In genomic region chr8:119352977-119353658, GRCm38 (mm10) we compare ENCODE assay signal across 15 mouse cellular contexts. TPM values are rescaled to one million over a fixed set of nuclear protein-coding genes. Genes with fewer than 3 reads are reported as not detected.
DNase-seq lines count a peak whose midpoint lies in the region; ATAC-seq and TF ChIP-seq lines count a peak whose summit lies in the region.
"Had no signal": no experiment of that assay in that cellular context is flagged by ENCODE, and none has a peak within 500 bp of the region (broad histone marks: within the 10 kb centered on the region; RNA-seq: fewer than 3 reads in every experiment).

No protein-coding gene starts in this region.

- no peak for TF ChIP-seq POLR2A in cerebellum, adult 2 months (IDR thresholded peaks at IDR 0.05; ENCODE audit: borderline replicate concordance, insufficient read depth, low read length)

- H3K27me3 ChIP-seq in cerebellum, adult 2 months (ENCODE audit: control insufficient read depth, insufficient read depth, low read length), result no peaks in the 10 kb centered on the region
- H3K27me3 ChIP-seq in liver, embryonic 16.5 days (ENCODE audit: control insufficient read depth, insufficient read depth, low read depth, low read length), result no peaks in the 10 kb centered on the region
- H3K27me3 ChIP-seq in midbrain, postnatal 0 days (ENCODE audit: insufficient read depth, low read length), result no peaks in the 10 kb centered on the region
- H3K27me3 ChIP-seq: embryonic facial prominence, embryonic 15.5 days had no signal

- intact Hi-C loops in gastrocnemius, postnatal 14 days (cut with DNase I; ENCODE audit: low total_unique reads), result no loop called here
- intact Hi-C loops in left cerebral cortex, postnatal 10 days (cut with DNase I), result no loop called here

- ATAC-seq in liver, embryonic 16.5 days (ENCODE audit: low read depth), result peak; percentile 52
- ATAC-seq in midbrain, postnatal 0 days (ENCODE audit: low FRiP score), result no peak
- ATAC-seq: forebrain, embryonic 16.5 days had no signal

- no peak overlapping the region for H3K4me3 ChIP-seq in cerebellum, adult 2 months (replicated peaks; ENCODE audit: insufficient read depth, low read depth, low read length)
- H3K4me3 ChIP-seq in liver, embryonic 16.5 days (ENCODE audit: low read depth, low read length), result no peak overlapping the region
- H3K4me3 ChIP-seq in midbrain, postnatal 0 days (ENCODE audit: low read depth, low read length), result no peak overlapping the region
- H3K4me3 ChIP-seq: embryonic facial prominence, embryonic 15.5 days had no signal

- H3K4me1 ChIP-seq in cerebellum, adult 2 months (ENCODE audit: control insufficient read depth, insufficient read depth, low read length), result peaks cover 6% of the 10 kb centered on the region; the same call in 1 of the 2 replicates
- peaks cover 13% of the 10 kb centered on the region for H3K4me1 ChIP-seq in liver, embryonic 16.5 days (ENCODE audit: control insufficient read depth, low read depth, low read length)
- H3K4me1 ChIP-seq in midbrain, postnatal 0 days (ENCODE audit: insufficient read depth, low read length), result no peaks in the 10 kb centered on the region
- H3K4me1 ChIP-seq: embryonic facial prominence, embryonic 15.5 days had no signal

- WGBS in cerebellum, adult 2 months, result 24% methylated on average over 10 of the region's 10 CpGs
- WGBS in liver, embryonic 16.5 days (ENCODE audit: insufficient replicate concordance), result 28% methylated on average over 10 of the region's 10 CpGs
- WGBS in midbrain, postnatal 0 days, result 78% methylated on average over 10 of the region's 10 CpGs

- no peak overlapping the region for H3K4me2 ChIP-seq in liver, embryonic 16.5 days (ENCODE audit: low read depth, low read length)
- no peak overlapping the region for H3K4me2 ChIP-seq in midbrain, postnatal 0 days (ENCODE audit: low read depth, low read length, poor library complexity, severe bottlenecking)
- H3K4me2 ChIP-seq: embryonic facial prominence, embryonic 15.5 days; midbrain, embryonic 11.5 days had no signal

- H3K9ac ChIP-seq in liver, embryonic 16.5 days (ENCODE audit: low read depth, low read length), result no peak overlapping the region
- no peak overlapping the region for H3K9ac ChIP-seq in midbrain, postnatal 0 days (replicated peaks; ENCODE audit: low read length, poor library complexity, severe bottlenecking)
- H3K9ac ChIP-seq: embryonic facial prominence, embryonic 15.5 days had no signal

- peaks cover 13% of the 10 kb centered on the region for H3K36me3 ChIP-seq in liver, embryonic 16.5 days (ENCODE audit: control insufficient read depth, insufficient read depth)
- H3K36me3 ChIP-seq in midbrain, postnatal 0 days (ENCODE audit: insufficient read depth, low read length), result peaks cover 21% of the 10 kb centered on the region

- H3K9me3 ChIP-seq in liver, embryonic 16.5 days (replicated peaks; ENCODE audit: control insufficient read depth, low read length), result no peaks in the 10 kb centered on the region
- no peaks in the 10 kb centered on the region for H3K9me3 ChIP-seq in midbrain, postnatal 0 days (ENCODE audit: low read length)
- H3K9me3 ChIP-seq: embryonic facial prominence, embryonic 15.5 days had no signal

- DNase-seq in cerebellum, adult 2 months, result peak; percentile 40 to 57
- DNase-seq in cerebellum, adult 8-10 months, result no peak
- peak; percentile 35 for DNase-seq in CD4-positive helper T cell, adult 2 months (ENCODE audit: low read depth, low spot score)
- peak; percentile 53 to 68 for DNase-seq in cerebellum, postnatal 14 days
- no peak for DNase-seq in midbrain, postnatal 0 days (ENCODE audit: low spot score)
- DNase-seq in gastrocnemius, postnatal 14 days, result no peak
- no peak for DNase-seq in left cerebral cortex, postnatal 10 days (ENCODE audit: extremely low spot score in 1 of 2, low spot score in 2 of 2)
- DNase-seq: adrenal gland, adult 2 months; heart, adult 18-20 months; heart, postnatal 14 days; kidney, postnatal 14 days had no signal

- TF ChIP-seq CTCF in cerebellum, adult 2 months (IDR thresholded peaks at IDR 0.05; ENCODE audit: borderline replicate concordance, insufficient read depth, low read depth, low read length), result no peak
- TF ChIP-seq CTCF in midbrain, postnatal 0 days (IDR thresholded peaks at IDR 0.05), result no peak

- no peak overlapping the region for H3K27ac ChIP-seq in cerebellum, adult 2 months (ENCODE audit: insufficient read depth, low read length)
- H3K27ac ChIP-seq in liver, embryonic 16.5 days (ENCODE audit: low read length), result no peak overlapping the region
- H3K27ac ChIP-seq in midbrain, postnatal 0 days (ENCODE audit: low read depth, low read length), result no peak overlapping the region
- H3K27ac ChIP-seq: embryonic facial prominence, embryonic 15.5 days had no signal

RNA-seq across cellular contexts. Expression of gene Hsbp1, which starts 8.8 kb away (rescaled TPM):
- 323 and 343 TPM in 2 replicates for polyA plus RNA-seq in cerebellum, adult 2 months (2012; rRNA removed)
- polyA plus RNA-seq in liver, embryonic 16.5 days (2015; fragmentation: Nextera tagmentation; extraction: Ambion mirVana), result 82.7 and 86.9 TPM in 2 replicates
- total RNA-seq in midbrain, postnatal 0 days (2014; rRNA removed), result 428 and 445 TPM in 2 replicates
- polyA plus RNA-seq in midbrain, postnatal 0 days (2015; fragmentation: Nextera tagmentation; extraction: Ambion mirVana), result 1,211 and 1,230 TPM in 2 replicates
- 100 to 1,000 TPM; 158 to 164 TPM for total RNA-seq in gastrocnemius, postnatal 14 days (2021)
- total RNA-seq in left cerebral cortex, postnatal 10 days (2021), result 100 to 1,000 TPM; 676 to 711 TPM

RNA-seq across cellular contexts. Expression of gene Mlycd, which starts 41.6 kb away (rescaled TPM):
- 30.5 and 31.6 TPM in 2 replicates for polyA plus RNA-seq in cerebellum, adult 2 months (2012; rRNA removed)
- 10.0 and 12.1 TPM in 2 replicates for polyA plus RNA-seq in liver, embryonic 16.5 days (2015; fragmentation: Nextera tagmentation; extraction: Ambion mirVana)
- total RNA-seq in midbrain, postnatal 0 days (2014; rRNA removed), result 27.0 and 32.1 TPM in 2 replicates
- 19.0 and 20.6 TPM in 2 replicates for polyA plus RNA-seq in midbrain, postnatal 0 days (2015; fragmentation: Nextera tagmentation; extraction: Ambion mirVana)
- 10 to 100 TPM; 67.6 to 94.0 TPM for total RNA-seq in gastrocnemius, postnatal 14 days (2021)
- total RNA-seq in left cerebral cortex, postnatal 10 days (2021), result 10 to 100 TPM; 23.4 to 24.6 TPM

Comparison
In these comparisons a context has a peak if more than half of its experiments do, and no peak if none do; other contexts are left out.
1. DNase-seq: peak in cerebellum, adult 2 months (2 of 2), CD4-positive helper T cell, adult 2 months (single experiment) and cerebellum, postnatal 14 days (2 of 2); none in cerebellum, adult 8-10 months (single experiment), midbrain, postnatal 0 days (single experiment), gastrocnemius, postnatal 14 days (single experiment) and left cerebral cortex, postnatal 10 days (0 of 2).